Mouse (Mus musculus) olfactory bulb, adult 2 months (tissue): ENCODE data around the gene Prelid3b.

Source experiments
- CTCF ChIP-seq: fragments of 200-500 bp; IDR thresholded peaks from 2 replicates; pipeline ENCODE4 v1.5.1; 2012; ENCODE audit warnings: low read depth, mild to moderate bottlenecking, low read length, moderate library complexity; ENCODE audit not compliant: insufficient read depth
- POLR2A ChIP-seq: fragments of 200-500 bp; IDR thresholded peaks from 2 replicates; pipeline ENCODE4 v1.6.1; 2012; ENCODE audit warnings: mild to moderate bottlenecking, low read depth, low read length, moderate library complexity; ENCODE audit not compliant: insufficient read depth

DNA sequence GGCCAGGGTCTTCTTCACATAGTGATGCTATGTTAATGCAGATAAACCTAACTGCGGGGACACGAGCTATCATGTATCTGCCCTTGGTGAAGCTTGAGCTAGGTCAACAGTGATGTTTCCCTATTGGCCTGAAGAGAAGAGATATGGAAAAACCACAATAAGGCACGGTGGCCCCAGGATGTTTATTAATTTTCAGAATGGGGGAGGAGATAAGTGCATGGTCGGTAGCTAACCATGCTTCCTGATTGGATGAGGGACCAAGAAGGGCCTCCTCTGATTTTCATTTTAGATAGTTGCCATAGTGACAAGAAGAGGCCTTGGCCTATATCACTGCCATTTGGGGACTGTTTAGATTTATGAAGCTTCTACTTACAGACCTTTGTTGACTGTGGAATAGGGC lies 2.5 kb downstream of the Prelid3b start:
- no peak for TF ChIP-seq CTCF
- no peak for TF ChIP-seq POLR2A
